Mouse (Mus musculus) thymus, adult 2 months (tissue): Measurements from ENCODE around the gene Runx3. TPM values are rescaled to one million over a fixed set of nuclear protein-coding genes. Genes with fewer than 3 reads are reported as not detected.

Source experiments
- DNase-seq: peaks from one replicate; pipeline ENCODE4 v3.0.0; 2021
- H3K27ac ChIP-seq: fragments of 200-500 bp; 2 replicates; pipeline ENCODE4 v1.5.1; 2012; ENCODE audit warnings: low read length, control low read depth; ENCODE audit not compliant: control insufficient read depth, insufficient read depth
- H3K27me3 ChIP-seq: fragments of 200-500 bp; 2 replicates; pipeline ENCODE4 v1.6.1; 2012; ENCODE audit warnings: mild to moderate bottlenecking, low read length, moderate library complexity, mixed read lengths; ENCODE audit not compliant: control insufficient read depth, insufficient read depth
- H3K36me3 ChIP-seq: fragments of 200-500 bp; 2 replicates; pipeline ENCODE4 v1.6.1; 2012; ENCODE audit warnings: mild to moderate bottlenecking, low read length, moderate library complexity; ENCODE audit not compliant: control insufficient read depth, insufficient read depth
- H3K4me1 ChIP-seq: fragments of 200-500 bp; replicated peaks from 2 replicates; pipeline ENCODE4 v1.6.1; 2012; ENCODE audit warnings: low read length; ENCODE audit not compliant: control insufficient read depth, insufficient read depth
- H3K4me3 ChIP-seq: fragments of 200-500 bp; 2 replicates; pipeline ENCODE4 v1.5.1; 2012; ENCODE audit warnings: mild to moderate bottlenecking, low read length, control low read depth, moderate library complexity; ENCODE audit not compliant: control insufficient read depth, insufficient read depth
- CTCF ChIP-seq: fragments of 200-500 bp; IDR thresholded peaks from 2 replicates; pipeline ENCODE4 v1.5.1; 2012; ENCODE audit warnings: mild to moderate bottlenecking, control low read depth, low read length, moderate library complexity, borderline replicate concordance; ENCODE audit not compliant: control insufficient read depth, poor library complexity, insufficient read depth; ENCODE audit errors: extremely low read depth
- POLR2A ChIP-seq: fragments of 200-500 bp; IDR thresholded peaks from 2 replicates; pipeline ENCODE4 v1.6.1; 2012; ENCODE audit warnings: mild to moderate bottlenecking, low read length, control low read depth, moderate library complexity; ENCODE audit not compliant: control insufficient read depth, poor library complexity, insufficient read depth; ENCODE audit errors: extremely low read depth
- WGBS: fragments of 180-500 bp; shearing (Covaris S2); methylation state at CpG from one replicate; pipeline ENCODE4 v1.1.7; 2018; 5-methylcytosine and 5-hydroxymethylcytosine counted together
- polyA plus RNA-seq: library from polyadenylated mRNA; depleted of rRNA; stranded (reverse); fragments of >200 nt; gene quantifications from 2 replicates; pipeline ENCODE4 v1.2.3, GENCODE M21; 2012

The Runx3 gene
- polyA plus RNA-seq, 1 experiment: 24.6 TPM

GRCm38 (mm10) chr4:135092871-135093270, 27.6 kb upstream of the Runx3 start:
- TF ChIP-seq POLR2A (no peak), CTCF (no peak)
- H3K4me1 ChIP-seq: peaks cover 11% of the 10 kb centered on the region
- 71% methylated on average over 3 of the region's 3 CpGs for WGBS
- H3K4me3 ChIP-seq: no peak overlapping the region
- no peaks in the 10 kb centered on the region for H3K27me3 ChIP-seq
- DNase-seq: no peak
- no peaks in the 10 kb centered on the region for H3K36me3 ChIP-seq
- H3K27ac ChIP-seq: no peak overlapping the region

GRCm38 (mm10) chr4:135095693-135096092, 24.8 kb upstream of the Runx3 start:
- Histone ChIP-seq H3K4me1 (peaks cover 34% of the 10 kb centered on the region), H3K36me3 (no peaks in the 10 kb centered on the region), H3K27ac (no peak overlapping the region), H3K4me3 (no peak overlapping the region), H3K27me3 (no peaks in the 10 kb centered on the region)
- WGBS: 33% methylated on average over 8 of the region's 8 CpGs
- DNase-seq: no peak
- TF ChIP-seq CTCF (no peak), POLR2A (no peak)

DNA sequence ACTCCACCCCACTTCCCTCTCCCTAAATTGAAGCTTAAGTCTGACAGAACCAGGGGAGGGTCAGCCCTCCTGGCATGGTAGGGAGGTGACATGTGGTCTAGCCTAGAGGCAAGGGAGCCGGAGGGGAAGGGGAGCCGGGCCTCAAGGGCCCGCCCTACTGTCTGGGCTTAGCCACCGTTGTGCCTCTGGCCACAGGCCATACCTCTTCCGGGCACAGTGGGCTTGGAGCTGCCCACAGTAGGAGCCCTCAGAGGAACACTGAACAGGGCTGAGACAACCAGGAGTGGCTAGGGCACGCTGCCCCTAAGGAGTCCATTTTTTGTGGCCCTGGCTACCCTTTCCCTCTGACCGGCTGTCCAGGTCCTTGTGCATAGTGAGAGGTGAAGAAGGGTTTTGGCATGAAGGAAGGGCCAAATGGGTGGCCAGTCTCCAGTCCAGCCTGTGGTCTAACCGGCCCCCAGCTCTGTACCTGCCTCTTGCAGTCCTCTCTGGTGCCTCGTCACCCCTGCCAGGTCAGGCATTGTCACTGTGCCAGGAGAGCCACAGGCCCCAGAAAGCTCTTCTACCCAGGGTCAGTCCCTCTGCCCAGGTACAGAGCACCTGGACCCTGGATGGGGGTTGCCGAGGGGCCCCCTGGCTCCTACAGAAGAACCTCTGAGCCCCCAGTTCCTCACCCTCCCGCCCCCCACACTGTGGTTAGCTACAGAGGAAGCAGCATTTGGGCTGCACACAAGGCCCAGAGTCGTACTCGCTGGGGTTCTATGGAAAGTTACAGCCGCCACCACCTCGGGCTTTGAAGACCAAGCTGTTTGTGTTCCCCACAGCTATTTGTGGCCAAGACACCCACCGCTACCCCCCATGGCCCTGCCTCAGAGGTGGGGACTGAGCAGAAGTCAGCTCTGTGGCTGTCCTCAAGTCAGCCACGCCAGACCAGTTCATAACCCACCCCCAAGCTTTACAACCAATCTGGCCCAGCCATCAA, 22.3 kb upstream of the Runx3 start:
- no peaks in the 10 kb centered on the region for H3K36me3 ChIP-seq
- TF ChIP-seq CTCF (no peak), POLR2A (no peak)
- no peak overlapping the region for H3K4me3 ChIP-seq
- WGBS: 29% methylated on average over 17 of the region's 17 CpGs
- H3K27ac ChIP-seq: peak overlapping the region; percentile 43; the same call in 1 of the 2 replicates
- peak; percentile 51 for DNase-seq
- peaks cover 44% of the 10 kb centered on the region for H3K4me1 ChIP-seq
- no peaks in the 10 kb centered on the region for H3K27me3 ChIP-seq

DNA sequence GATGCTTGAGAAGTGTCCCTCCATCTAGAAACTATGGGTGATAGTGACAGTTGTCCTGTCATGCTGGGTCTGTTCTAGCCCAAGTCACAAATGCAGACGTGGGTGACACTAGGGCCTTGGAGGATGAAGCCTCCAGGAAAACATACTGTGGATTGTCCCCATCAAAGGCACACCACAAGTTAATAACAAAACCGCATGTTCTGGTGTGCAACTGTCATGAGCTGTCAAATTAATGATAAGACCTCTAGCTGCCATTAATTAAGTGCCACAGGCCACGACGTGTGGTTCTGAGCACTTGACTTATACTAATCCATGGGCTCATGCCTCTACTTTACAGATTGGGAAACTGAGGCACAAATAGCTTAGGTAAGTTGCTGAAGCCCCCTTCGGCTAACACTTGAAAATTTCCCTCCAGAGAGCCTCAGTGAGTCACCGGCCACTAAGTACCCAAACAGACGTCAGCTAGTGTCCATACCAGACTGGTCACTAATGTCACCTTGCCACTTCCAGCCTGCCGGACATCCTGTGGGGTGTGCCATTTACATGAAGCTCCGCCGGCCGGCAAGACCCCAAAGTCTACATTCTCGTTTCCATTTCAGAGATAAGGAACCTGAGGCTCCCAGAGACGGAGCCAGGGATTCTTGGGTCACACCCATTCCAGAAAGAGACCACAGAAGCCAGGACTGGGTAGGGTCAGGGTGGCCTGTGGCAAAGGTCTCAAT, 18.3 kb upstream of the Runx3 start:
- TF ChIP-seq CTCF (no peak), POLR2A (no peak)
- no peak overlapping the region for H3K27ac ChIP-seq
- no peaks in the 10 kb centered on the region for H3K36me3 ChIP-seq
- H3K4me1 ChIP-seq: peaks cover 64% of the 10 kb centered on the region
- H3K27me3 ChIP-seq: no peaks in the 10 kb centered on the region
- 82% methylated on average over 13 of the region's 13 CpGs for WGBS
- H3K4me3 ChIP-seq: no peak overlapping the region
- DNase-seq: no peak

DNA sequence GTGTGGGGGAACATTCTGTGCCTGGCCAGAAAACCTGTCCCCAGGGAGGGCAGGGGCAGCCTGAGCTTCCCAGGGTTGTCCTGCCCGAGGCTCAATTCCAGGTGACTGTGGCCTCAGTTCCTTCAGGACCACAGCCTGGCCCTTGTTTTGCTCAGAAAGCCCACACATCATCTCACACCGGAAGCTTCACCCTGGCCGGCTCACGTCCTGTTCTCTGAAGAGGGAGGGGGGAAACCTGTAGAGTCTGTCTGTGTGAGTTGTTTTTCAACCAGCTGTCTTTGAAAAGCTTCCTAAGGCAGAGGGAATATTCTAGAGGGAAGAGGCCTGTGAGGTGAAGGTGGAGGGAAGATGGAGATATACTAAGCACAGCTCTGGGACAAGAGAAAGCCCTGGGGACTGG, 17.7 kb upstream of the Runx3 start:
- Histone ChIP-seq H3K36me3 (no peaks in the 10 kb centered on the region), H3K4me1 (peaks cover 62% of the 10 kb centered on the region), H3K27ac (no peak overlapping the region), H3K4me3 (no peak overlapping the region), H3K27me3 (no peaks in the 10 kb centered on the region)
- 3% methylated on average over 4 of the region's 4 CpGs for WGBS
- TF ChIP-seq POLR2A (no peak), CTCF (no peak)
- DNase-seq: no peak

- Histone ChIP-seq H3K27me3 (no peaks in the 10 kb centered on the region), H3K4me1 (peaks cover 55% of the 10 kb centered on the region), H3K4me3 (no peak overlapping the region), H3K36me3 (no peaks in the 10 kb centered on the region), H3K27ac (no peak overlapping the region)
- 18% methylated on average over 5 of the region's 5 CpGs for WGBS
- DNase-seq: peak; percentile 48
- TF ChIP-seq POLR2A (no peak), CTCF (no peak)
Observed at GRCm38 (mm10) chr4:135103800-135104199, 16.7 kb upstream of the Runx3 start.
